Comparison of ENCODE assay signal across 20 mouse cellular contexts in the genomic region with DNA sequence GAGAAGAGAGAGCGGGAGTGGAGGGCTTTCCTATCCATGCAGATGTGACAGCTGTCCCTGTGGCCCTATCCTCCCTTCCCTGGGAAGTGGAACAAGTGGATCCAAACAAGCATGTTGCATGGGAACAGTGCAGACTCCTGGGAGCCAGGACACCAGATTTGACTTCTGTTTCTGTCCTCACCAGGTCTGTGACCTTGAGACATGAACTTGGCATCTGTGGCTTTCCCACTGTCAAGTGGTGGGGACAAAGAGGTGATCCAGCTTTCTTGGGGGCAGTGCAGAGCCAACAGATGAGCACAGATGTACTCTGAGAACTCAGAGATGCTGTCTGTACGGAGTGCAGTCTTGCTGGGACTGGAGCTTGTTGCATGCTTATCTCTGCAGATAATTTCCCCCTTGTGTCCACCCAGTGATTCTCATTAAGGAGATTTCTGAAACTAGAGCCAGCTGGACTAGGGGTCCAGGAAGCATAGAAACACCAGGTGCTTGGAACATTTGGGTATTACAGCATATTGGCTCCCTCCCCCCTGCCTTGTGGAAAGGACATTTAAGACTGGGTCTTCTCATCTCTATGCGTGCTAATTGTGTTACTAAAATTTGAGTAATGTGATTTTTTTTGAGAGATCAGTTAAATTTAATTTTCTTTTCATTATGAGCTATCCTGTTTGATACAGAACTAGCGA. TPM values are rescaled to one million over a fixed set of nuclear protein-coding genes. Genes with fewer than 3 reads are reported as not detected.
DNase-seq lines count a peak whose midpoint lies in the region; ATAC-seq and TF ChIP-seq lines count a peak whose summit lies in the region.
"Had no signal": no experiment of that assay in that cellular context is flagged by ENCODE, and none has a peak within 500 bp of the region (broad histone marks: within the 10 kb centered on the region; RNA-seq: fewer than 3 reads in every experiment).

No protein-coding gene starts in this region.

- no peak for ATAC-seq in forebrain, postnatal 0 days
- no peak for ATAC-seq in forebrain, embryonic 11.5 days (replicated peaks; ENCODE audit: low FRiP score)
- ATAC-seq in heart, postnatal 0 days (ENCODE audit: insufficient read depth, low read depth), result peak; percentile 52
- ATAC-seq in neural tube, embryonic 13.5 days (ENCODE audit: low read depth), result no peak
- no peak; the same call in 1 of the 2 replicates for ATAC-seq in neural tube, embryonic 15.5 days (ENCODE audit: low FRiP score)
- ATAC-seq: intestine, embryonic 15.5 days; liver, embryonic 12.5 days; midbrain, embryonic 15.5 days had no signal

- 74% methylated on average over 4 of the region's 4 CpGs for WGBS in forebrain, postnatal 0 days
- WGBS in forebrain, embryonic 11.5 days, result 90% methylated on average over 4 of the region's 4 CpGs
- 59% methylated on average over 4 of the region's 4 CpGs for WGBS in heart, postnatal 0 days
- WGBS in neural tube, embryonic 13.5 days, result 76% methylated on average over 4 of the region's 4 CpGs
- WGBS in neural tube, embryonic 15.5 days, result 66% methylated on average over 4 of the region's 4 CpGs

- peaks cover 5% of the 10 kb centered on the region for H3K4me1 ChIP-seq in forebrain, postnatal 0 days (ENCODE audit: insufficient read depth)
- H3K4me1 ChIP-seq in forebrain, embryonic 11.5 days (replicated peaks; ENCODE audit: control insufficient read depth, insufficient read depth, low read length), result peaks cover 2% of the 10 kb centered on the region; the same call in 1 of the 2 replicates
- peaks cover 40% of the 10 kb centered on the region for H3K4me1 ChIP-seq in heart, postnatal 0 days (ENCODE audit: control insufficient read depth, insufficient read depth)
- H3K4me1 ChIP-seq in neural tube, embryonic 13.5 days (replicated peaks), result peaks cover 38% of the 10 kb centered on the region
- H3K4me1 ChIP-seq in neural tube, embryonic 15.5 days, result peaks cover 27% of the 10 kb centered on the region

- no peaks in the 10 kb centered on the region for H3K27me3 ChIP-seq in forebrain, postnatal 0 days (ENCODE audit: insufficient read depth, low read length)
- H3K27me3 ChIP-seq in forebrain, embryonic 11.5 days (ENCODE audit: control insufficient read depth, insufficient read depth, low read length), result no peaks in the 10 kb centered on the region
- no peaks in the 10 kb centered on the region for H3K27me3 ChIP-seq in heart, postnatal 0 days (ENCODE audit: control insufficient read depth, insufficient read depth, low read length)
- H3K27me3 ChIP-seq in neural tube, embryonic 13.5 days, result no peaks in the 10 kb centered on the region
- no peaks in the 10 kb centered on the region for H3K27me3 ChIP-seq in neural tube, embryonic 15.5 days (replicated peaks)
- H3K27me3 ChIP-seq: embryonic facial prominence, embryonic 15.5 days; intestine, embryonic 15.5 days; liver, embryonic 12.5 days; midbrain, embryonic 15.5 days had no signal

- H3K36me3 ChIP-seq in forebrain, postnatal 0 days (ENCODE audit: insufficient read depth), result peaks cover 6% of the 10 kb centered on the region
- H3K36me3 ChIP-seq in forebrain, embryonic 11.5 days (ENCODE audit: control insufficient read depth, insufficient read depth, low read length), result no peaks in the 10 kb centered on the region
- H3K36me3 ChIP-seq in heart, postnatal 0 days (replicated peaks; ENCODE audit: control insufficient read depth, insufficient read depth, low read length), result no peaks in the 10 kb centered on the region
- 0 out of 2 replicates have a peak, but pooled peaks cover 3% of the 10 kb centered on the region for H3K36me3 ChIP-seq in neural tube, embryonic 13.5 days
- H3K36me3 ChIP-seq in neural tube, embryonic 15.5 days, result no peaks in the 10 kb centered on the region; the same call in 1 of the 2 replicates
- H3K36me3 ChIP-seq: embryonic facial prominence, embryonic 15.5 days; intestine, embryonic 15.5 days; liver, embryonic 12.5 days; midbrain, embryonic 15.5 days had no signal

- no peak overlapping the region for H3K9ac ChIP-seq in forebrain, postnatal 0 days
- H3K9ac ChIP-seq in forebrain, embryonic 11.5 days (ENCODE audit: low read length), result no peak overlapping the region
- H3K9ac ChIP-seq in heart, postnatal 0 days (replicated peaks; ENCODE audit: low read depth, low read length), result no peak overlapping the region
- H3K9ac ChIP-seq in neural tube, embryonic 13.5 days, result no peak overlapping the region
- H3K9ac ChIP-seq in neural tube, embryonic 15.5 days (replicated peaks), result no peak overlapping the region
- H3K9ac ChIP-seq: embryonic facial prominence, embryonic 15.5 days; intestine, embryonic 15.5 days; liver, embryonic 12.5 days; lung, embryonic 14.5 days; midbrain, embryonic 15.5 days had no signal

- TF ChIP-seq CTCF in forebrain, postnatal 0 days (IDR thresholded peaks at IDR 0.05; ENCODE audit: low read depth), result no peak
- TF ChIP-seq CTCF in heart, postnatal 0 days (IDR thresholded peaks at IDR 0.05; ENCODE audit: low read depth), result no peak

- TF ChIP-seq EP300 in heart, postnatal 0 days (IDR thresholded peaks at IDR 0.05; ENCODE audit: low read depth), result no peak

- no peak overlapping the region for H3K4me2 ChIP-seq in forebrain, postnatal 0 days (ENCODE audit: low read depth)
- no peak overlapping the region for H3K4me2 ChIP-seq in forebrain, embryonic 11.5 days (ENCODE audit: low read depth, low read length, severe bottlenecking)
- H3K4me2 ChIP-seq in heart, postnatal 0 days (ENCODE audit: low read depth, low read length), result no peak overlapping the region
- H3K4me2 ChIP-seq in neural tube, embryonic 13.5 days, result no peak overlapping the region
- no peak overlapping the region for H3K4me2 ChIP-seq in neural tube, embryonic 15.5 days
- H3K4me2 ChIP-seq: embryonic facial prominence, embryonic 15.5 days; intestine, embryonic 15.5 days; liver, embryonic 12.5 days; lung, embryonic 14.5 days; midbrain, embryonic 15.5 days had no signal

- H3K9me3 ChIP-seq in forebrain, postnatal 0 days (ENCODE audit: low read length), result no peaks in the 10 kb centered on the region
- H3K9me3 ChIP-seq in forebrain, embryonic 11.5 days (ENCODE audit: control insufficient read depth, low read length), result no peaks in the 10 kb centered on the region
- H3K9me3 ChIP-seq in heart, postnatal 0 days (replicated peaks; ENCODE audit: control insufficient read depth, low read length), result no peaks in the 10 kb centered on the region
- H3K9me3 ChIP-seq in neural tube, embryonic 13.5 days, result no peaks in the 10 kb centered on the region
- no peaks in the 10 kb centered on the region for H3K9me3 ChIP-seq in neural tube, embryonic 15.5 days (replicated peaks)
- H3K9me3 ChIP-seq: embryonic facial prominence, embryonic 15.5 days; intestine, embryonic 15.5 days; liver, embryonic 12.5 days; midbrain, embryonic 15.5 days had no signal

- peak overlapping the region; percentile 15; the same call in 1 of the 2 replicates for H3K27ac ChIP-seq in forebrain, postnatal 0 days (ENCODE audit: low read depth, low read length)
- no peak overlapping the region for H3K27ac ChIP-seq in forebrain, embryonic 11.5 days (ENCODE audit: low read depth, low read length)
- 0 out of 2 replicates have a peak overlapping the region, but pooled peaks have one; percentile 40 for H3K27ac ChIP-seq in heart, postnatal 0 days (ENCODE audit: low read depth)
- H3K27ac ChIP-seq in neural tube, embryonic 13.5 days (replicated peaks), result 0 out of 2 replicates have a peak overlapping the region, but pooled peaks have one; percentile 5
- no peak overlapping the region for H3K27ac ChIP-seq in neural tube, embryonic 15.5 days (replicated peaks)
- H3K27ac ChIP-seq: embryonic facial prominence, embryonic 15.5 days; intestine, embryonic 15.5 days; liver, embryonic 12.5 days; midbrain, embryonic 15.5 days had no signal

- DNase-seq in forebrain, postnatal 0 days, result no peak
- DNase-seq in forebrain, embryonic 11.5 days (ENCODE audit: low spot score), result no peak
- peak; percentile 38 for DNase-seq in heart, postnatal 0 days (ENCODE audit: low spot score)
- no peak for DNase-seq in heart, adult 9 months (ENCODE audit: low spot score in 2 of 2)
- no peak for DNase-seq in embryo, embryonic 9.5 days (ENCODE audit: extremely low spot score)
- DNase-seq: adrenal gland, adult 2 months; embryo, embryonic 11 days; kidney, adult 9 months; kidney, postnatal 25 days; layer of hippocampus, adult 9-11 months; lung, embryonic 14.5 days; lung, postnatal 36 days; thymus, postnatal 25 days had no signal

- H3K4me3 ChIP-seq in forebrain, postnatal 0 days (ENCODE audit: low read depth, low read length), result no peak overlapping the region
- H3K4me3 ChIP-seq in forebrain, embryonic 11.5 days (ENCODE audit: low read depth, low read length), result no peak overlapping the region
- H3K4me3 ChIP-seq in heart, postnatal 0 days (ENCODE audit: low read depth, low read length), result no peak overlapping the region
- no peak overlapping the region for H3K4me3 ChIP-seq in neural tube, embryonic 13.5 days
- no peak overlapping the region for H3K4me3 ChIP-seq in neural tube, embryonic 15.5 days (replicated peaks)
- H3K4me3 ChIP-seq: embryonic facial prominence, embryonic 15.5 days; intestine, embryonic 15.5 days; liver, embryonic 12.5 days; midbrain, embryonic 15.5 days; myocyte had no signal

RNA-seq across cellular contexts. Expression of a gene that starts 14.0 kb away (rescaled TPM):
- 31.5 and 35.5 TPM in 2 replicates for total RNA-seq in forebrain, postnatal 0 days (2014; rRNA removed)
- 18.9 and 22.8 TPM in 2 replicates for polyA plus RNA-seq in forebrain, postnatal 0 days (2015; fragmentation: Nextera tagmentation; extraction: Ambion mirVana)
- polyA plus RNA-seq in forebrain, embryonic 11.5 days (2014; fragmentation: Nextera tagmentation; extraction: Ambion mirVana), result 6.8 and 7.5 TPM in 2 replicates
- total RNA-seq in heart, postnatal 0 days (2014; rRNA removed; ENCODE audit: low replicate concordance), result 30.6 and 33.7 TPM in 2 replicates
- polyA plus RNA-seq in heart, postnatal 0 days (2015; fragmentation: Nextera tagmentation; extraction: Ambion mirVana), result 18.8 and 21.2 TPM in 2 replicates
- polyA plus RNA-seq in neural tube, embryonic 13.5 days (2015; fragmentation: Nextera tagmentation; extraction: Ambion mirVana), result 14.4 and 15.3 TPM in 2 replicates
- 15.6 and 16.7 TPM in 2 replicates for polyA plus RNA-seq in neural tube, embryonic 15.5 days (2015; fragmentation: Nextera tagmentation; extraction: Ambion mirVana)

Comparison
In these comparisons a context has a peak if more than half of its experiments do, and no peak if none do; other contexts are left out.
1. H3K27ac ChIP-seq: peak in forebrain, postnatal 0 days (single experiment), heart, postnatal 0 days (single experiment) and neural tube, embryonic 13.5 days (single experiment); none in forebrain, embryonic 11.5 days (single experiment) and neural tube, embryonic 15.5 days (single experiment).